Mouse (Mus musculus): Measurements from ENCODE around the gene Opcml.

- TF ChIP-seq POLR2A (IDR thresholded peaks at IDR 0.05; ENCODE audit: low read depth, low read length) (no peak), CTCF (IDR thresholded peaks at IDR 0.05; ENCODE audit: borderline replicate concordance, insufficient read depth, low read length) (no peak)
Measured at GRCm38 (mm10) chr9:28094722-28095121, 304.1 kb downstream of the Opcml start.

Measured in embryonic fibroblast, embryonic 13.5 days (primary cell).